ENCODE assay signal across 26 mouse cellular contexts in genomic region chr7:139211761-139212160, GRCm38 (mm10). TPM values are rescaled to one million over a fixed set of nuclear protein-coding genes. Genes with fewer than 3 reads are reported as not detected.
A peak's percentile ranks its signal among the peaks of the same experiment; 100 is the strongest.
DNase-seq lines count a peak whose midpoint lies in the region; ATAC-seq and TF ChIP-seq lines count a peak whose summit lies in the region.
"Had no signal": no experiment of that assay in that cellular context is flagged by ENCODE, and none has a peak within 500 bp of the region (broad histone marks: within the 10 kb centered on the region; RNA-seq: fewer than 3 reads in every experiment).

No protein-coding gene starts in this region.

- H3K27ac ChIP-seq in gastrocnemius, adult 2 months, result peak overlapping the region; percentile 93; the same call in 1 of the 2 replicates
- H3K27ac ChIP-seq in kidney, embryonic 14.5 days (ENCODE audit: low read depth, low read length), result no peak overlapping the region

- H3K4me3 ChIP-seq in gastrocnemius, adult 2 months, result no peak overlapping the region
- H3K4me3 ChIP-seq in kidney, embryonic 14.5 days (ENCODE audit: low read length), result no peak overlapping the region

- no peaks in the 10 kb centered on the region for H3K27me3 ChIP-seq in kidney, embryonic 14.5 days (ENCODE audit: control insufficient read depth, insufficient read depth, low read length)
- H3K27me3 ChIP-seq: forebrain, embryonic 15.5 days; heart, embryonic 15.5 days had no signal

- peaks cover 16% of the 10 kb centered on the region; the same call in 1 of the 2 replicates for H3K4me1 ChIP-seq in kidney, embryonic 14.5 days (ENCODE audit: control insufficient read depth, insufficient read depth, low read length)

- no peak for DNase-seq in gastrocnemius, adult 2 months
- no peak for DNase-seq in gastrocnemius, postnatal 14 days
- DNase-seq in kidney, adult 11 months, result peak; percentile 8
- DNase-seq in kidney, adult 8-10 months, result no peak
- peak; percentile 9 for DNase-seq in thymus, postnatal 4 days
- DNase-seq in thymus, postnatal 10 days (ENCODE audit: low spot score in 2 of 2), result no peak
- DNase-seq in testis, postnatal 10 days (ENCODE audit: low spot score), result peak; percentile 36
- DNase-seq: adrenal gland, postnatal 36 days; cerebellum, adult 11 months; cerebellum, postnatal 36 days; gastrocnemius, postnatal 10 days; heart, adult 18-20 months; heart, postnatal 36 days; kidney, adult 18-20 months; kidney, postnatal 10 days; left cerebral cortex, postnatal 4 days; liver; right cerebral cortex, postnatal 25 days; spleen, adult 18-20 months had no signal

- no peak overlapping the region; the same call in 1 of the 2 replicates for H3K9ac ChIP-seq in kidney, embryonic 14.5 days (ENCODE audit: low read depth, low read length)

- intact Hi-C loops in gastrocnemius, adult 2 months (cut with DNase I), result loop anchor here (10.0 kb wide), 1 partner anchor 353 kb away; no protein-coding TSS in a partner anchor
- intact Hi-C loops in gastrocnemius, postnatal 14 days (cut with DNase I; ENCODE audit: low total_unique reads), result no loop called here

- WGBS in kidney, embryonic 14.5 days, result 81% methylated on average over 6 of the region's 6 CpGs

- H3K9me3 ChIP-seq in kidney, embryonic 14.5 days (ENCODE audit: control insufficient read depth, low read length), result no peaks in the 10 kb centered on the region
- H3K9me3 ChIP-seq: forebrain, embryonic 15.5 days; heart, embryonic 15.5 days had no signal

- no peaks in the 10 kb centered on the region for H3K36me3 ChIP-seq in kidney, embryonic 14.5 days (ENCODE audit: control insufficient read depth, insufficient read depth, low read length)
- H3K36me3 ChIP-seq: forebrain, embryonic 15.5 days; heart, embryonic 15.5 days had no signal

- no peak overlapping the region for H3K4me2 ChIP-seq in kidney, embryonic 14.5 days (replicated peaks; ENCODE audit: low read depth, low read length)

- TF ChIP-seq CTCF in gastrocnemius, adult 2 months (IDR thresholded peaks at IDR 0.05), result no peak

- ATAC-seq in kidney, embryonic 14.5 days (ENCODE audit: low FRiP score, low TSS enrichment), result no peak
- ATAC-seq: hindbrain, postnatal 0 days; lung, postnatal 0 days had no signal

RNA-seq across cellular contexts. Expression of gene Lrrc27, which starts 1.0 kb away (rescaled TPM):
- 1 to 10 TPM; 1.6 to 4.0 TPM for total RNA-seq in gastrocnemius, adult 2 months (2021)
- total RNA-seq in gastrocnemius, postnatal 14 days (2021), result 1 to 10 TPM; 2.4 to 2.7 TPM
- polyA plus RNA-seq in kidney, embryonic 14.5 days (2014; fragmentation: Nextera tagmentation; extraction: Ambion mirVana), result 5.7 and 6.6 TPM in 2 replicates

RNA-seq across cellular contexts. Expression of gene Stk32c, which starts 1.3 kb away (rescaled TPM):
- under 1 TPM in 1 of 2 experiments, not detected in 1; 0.73 TPM for total RNA-seq in gastrocnemius, adult 2 months (2021)
- 1 to 10 TPM; 1.2 to 1.4 TPM for total RNA-seq in gastrocnemius, postnatal 14 days (2021)
- polyA plus RNA-seq in kidney, embryonic 14.5 days (2014; fragmentation: Nextera tagmentation; extraction: Ambion mirVana), result 0.29 TPM in 1 of 2 replicates, not detected in the other
- polyA plus RNA-seq: liver, embryonic 16.5 days; thymus, postnatal 0 days had no signal

RNA-seq across cellular contexts. Expression of gene Pwwp2b, which starts 36.5 kb away (rescaled TPM):
- 1 to 10 TPM; 3.0 to 7.4 TPM for total RNA-seq in gastrocnemius, adult 2 months (2021)
- total RNA-seq in gastrocnemius, postnatal 14 days (2021), result 1 to 10 TPM; 1.5 to 3.0 TPM
- polyA plus RNA-seq in kidney, embryonic 14.5 days (2014; fragmentation: Nextera tagmentation; extraction: Ambion mirVana), result 5.3 and 7.3 TPM in 2 replicates

Comparison
In these comparisons a context has a peak if more than half of its experiments do, and no peak if none do; other contexts are left out.
1. DNase-seq: peak in kidney, adult 11 months (single experiment), thymus, postnatal 4 days (single experiment) and testis, postnatal 10 days (single experiment); none in gastrocnemius, adult 2 months (single experiment), gastrocnemius, postnatal 14 days (single experiment), kidney, adult 8-10 months (0 of 2) and thymus, postnatal 10 days (0 of 2).